Mouse (Mus musculus) G1E-ER4 (cell line): ENCODE data around the gene Top2a. TPM values are rescaled to one million over a fixed set of nuclear protein-coding genes. Genes with fewer than 3 reads are reported as not detected.

Experiments used
- GATA1 ChIP-seq: IDR thresholded peaks from one replicate; pipeline ENCODE4 v1.8.0; 2012; ENCODE audit warnings: low read length, inconsistent platforms
- polyA plus RNA-seq: library from polyadenylated mRNA; stranded (reverse); fragments of >175 nt; gene quantifications from 2 replicates; pipeline ENCODE4 v1.2.3, GENCODE M21; 2012

Top2a gene
- polyA plus RNA-seq, 1 experiment = 15.1 TPM

DNA sequence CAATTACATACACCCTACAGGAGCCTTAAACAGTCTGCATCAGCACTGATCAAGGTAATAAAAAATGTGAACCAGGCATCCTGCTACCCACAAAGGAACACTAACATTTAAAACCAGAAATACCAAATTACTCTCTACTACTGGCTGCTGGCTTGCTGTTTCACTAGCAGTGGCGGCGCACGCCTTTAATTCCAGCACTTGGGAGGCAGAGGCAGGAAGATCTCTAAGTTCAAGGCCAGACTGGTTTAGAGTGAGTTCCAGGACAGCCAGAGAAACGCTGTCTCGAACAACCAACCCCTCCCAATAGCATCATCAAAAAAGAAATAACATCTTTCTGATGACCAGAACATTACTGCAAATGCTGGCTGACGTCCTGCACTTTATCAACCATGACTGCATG, 4.1 kb downstream of the Top2a start:
- TF ChIP-seq GATA1 = no peak

DNA sequence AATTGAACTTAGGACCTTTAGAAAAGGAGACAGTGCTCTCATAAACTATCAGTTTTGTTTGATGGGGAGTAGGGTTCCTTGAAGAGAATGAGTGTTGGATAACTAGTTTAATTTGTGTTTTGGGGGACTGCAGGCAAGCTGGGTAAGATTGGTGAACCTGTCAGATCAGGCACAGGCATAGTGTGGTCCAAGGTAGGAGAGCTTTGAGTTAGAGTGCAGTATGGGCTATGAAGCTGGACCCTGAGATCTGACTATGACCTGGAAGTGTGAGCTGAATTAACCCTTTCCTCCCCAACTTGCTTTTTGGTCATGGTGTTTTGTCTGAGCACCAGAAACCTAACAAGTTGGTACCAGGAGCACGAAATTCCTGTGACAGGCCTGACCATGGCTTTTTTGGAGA, 10.1 kb downstream of the Top2a start:
- TF ChIP-seq GATA1 = no peak

DNA sequence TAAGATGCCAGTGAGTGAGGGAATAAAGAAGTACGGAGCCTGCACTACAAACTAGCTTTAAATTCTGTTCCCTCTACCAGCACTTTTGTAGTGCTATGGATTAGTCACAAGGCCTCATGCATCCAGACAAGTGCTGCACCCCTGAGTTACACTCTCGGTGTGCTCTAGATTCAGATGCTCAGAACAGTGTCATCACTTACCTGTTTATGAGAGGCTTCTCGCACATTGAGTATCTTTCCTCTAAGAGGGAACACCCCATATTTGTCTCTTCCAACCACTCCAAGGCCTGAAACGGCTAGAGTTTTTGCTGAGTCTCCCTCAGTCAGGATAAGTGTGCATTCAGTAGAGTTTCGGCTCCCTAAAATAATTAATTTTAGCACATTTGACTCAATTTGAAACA, 13.3 kb downstream of the Top2a start:
- TF ChIP-seq GATA1 = no peak

DNA sequence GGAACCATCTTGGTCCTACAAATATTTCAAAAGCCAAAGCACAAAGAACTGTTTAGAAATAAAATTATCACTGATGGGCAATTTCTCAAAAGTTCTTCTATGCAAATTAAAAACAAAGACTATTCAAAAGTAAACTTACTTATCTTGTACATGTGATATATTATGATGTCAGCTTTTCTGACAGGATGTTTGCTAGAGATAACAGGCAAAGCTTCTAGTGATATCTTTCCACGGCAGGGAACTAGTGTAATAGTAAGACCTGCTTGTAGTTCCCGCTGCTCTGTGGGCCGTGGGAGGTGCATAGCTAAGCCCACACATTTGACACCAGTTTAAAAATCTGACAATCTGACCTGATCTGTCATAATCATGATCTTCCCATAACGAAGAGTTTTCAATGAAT, 13.9 kb downstream of the Top2a start:
- TF ChIP-seq GATA1 = no peak

DNA sequence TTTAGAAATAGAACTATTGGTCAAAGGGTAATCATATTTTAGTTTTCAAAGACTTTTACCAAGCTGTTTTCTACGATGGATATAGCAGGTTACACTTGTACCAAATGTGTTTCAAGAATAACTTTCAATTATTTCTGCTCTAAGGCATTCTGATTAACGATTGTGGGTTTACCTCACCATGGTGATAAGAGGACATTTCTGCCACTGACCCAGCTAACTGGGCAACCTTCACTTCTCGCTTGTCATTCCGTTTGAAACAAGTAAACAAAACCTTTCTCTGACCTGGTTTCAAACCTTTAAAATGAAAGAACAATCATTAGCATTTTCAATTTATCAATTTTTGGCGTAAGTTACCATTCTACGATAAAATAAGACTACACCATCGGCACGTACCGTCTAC, 17.2 kb downstream of the Top2a start:
- no peak for TF ChIP-seq GATA1

DNA sequence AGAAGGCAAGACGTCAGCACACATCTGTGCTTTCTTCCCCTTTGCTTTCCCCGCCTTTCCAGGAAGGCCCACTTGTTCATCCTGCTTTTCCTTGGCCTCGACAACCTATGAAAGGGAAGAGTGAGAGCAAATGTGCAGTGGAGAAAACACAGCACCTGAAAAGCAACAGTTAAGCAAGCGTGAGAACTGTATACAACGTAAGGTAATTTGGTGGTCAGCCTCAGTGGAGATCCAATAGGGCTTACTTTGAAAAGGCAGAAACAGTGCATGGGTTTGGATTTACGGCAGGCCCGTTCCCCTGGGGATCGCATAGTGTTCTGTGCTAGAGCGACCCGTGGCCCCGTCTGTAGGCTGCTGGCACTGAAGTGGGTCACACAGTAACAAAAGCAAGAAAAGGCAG, 24.7 kb downstream of the Top2a start:
- no peak for TF ChIP-seq GATA1

DNA sequence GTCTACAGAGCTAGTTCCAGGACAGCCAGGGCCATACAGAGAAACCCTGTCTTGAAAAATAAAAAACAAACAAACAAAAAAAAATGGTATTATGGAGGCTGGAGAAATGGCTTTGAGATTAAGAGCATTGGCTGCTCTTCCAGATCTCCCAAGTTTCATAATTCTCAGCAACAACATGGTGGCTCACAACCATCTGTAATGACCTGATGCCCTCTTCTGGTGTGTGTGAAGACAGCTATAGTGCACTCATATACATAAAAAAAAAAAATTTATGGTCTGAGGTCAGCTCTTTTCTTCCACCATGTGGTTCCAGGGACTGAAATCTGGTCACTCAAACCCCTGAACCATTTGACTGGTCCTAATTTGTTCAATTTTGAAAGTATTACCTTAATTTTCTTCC, 25.2 kb downstream of the Top2a start:
- TF ChIP-seq GATA1 = no peak

DNA sequence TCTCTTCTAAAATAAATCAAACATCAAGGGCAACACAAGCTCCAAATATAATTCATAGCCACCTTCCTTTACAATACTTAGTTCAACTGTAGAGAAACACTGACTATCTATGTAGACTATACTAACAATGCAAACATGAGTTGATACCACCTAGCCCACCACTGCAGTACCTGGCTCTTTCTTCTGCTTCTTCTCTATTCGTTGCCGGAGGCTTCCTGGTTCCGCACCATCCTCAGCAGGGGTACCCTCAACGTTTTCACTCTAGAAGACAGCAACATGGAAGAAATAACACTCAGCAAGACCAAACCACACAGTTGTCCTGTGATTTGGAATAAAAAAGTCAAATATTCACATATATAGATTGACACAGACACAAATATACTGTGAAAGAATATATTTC, 26.3 kb downstream of the Top2a start:
- no peak for TF ChIP-seq GATA1

DNA sequence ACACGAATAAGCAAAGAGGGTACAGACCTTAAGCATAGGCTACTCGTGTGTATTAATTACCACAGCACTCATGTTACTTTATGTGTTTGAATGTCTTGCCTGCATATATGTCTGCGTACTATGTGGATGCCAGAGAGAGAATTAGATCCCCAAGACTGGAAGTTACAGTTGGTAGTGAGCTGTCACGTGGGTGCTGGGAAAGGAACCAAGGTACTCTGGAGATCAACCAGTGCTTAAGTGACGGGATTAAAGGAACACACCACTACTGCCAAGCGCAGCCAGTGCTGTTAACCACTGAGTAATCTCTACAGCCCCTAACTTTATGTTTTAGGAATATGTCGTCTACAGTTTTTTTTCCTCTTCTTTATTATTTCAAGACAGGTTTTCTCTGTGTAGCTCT, 28.0 kb downstream of the Top2a start:
- no peak for TF ChIP-seq GATA1

DNA sequence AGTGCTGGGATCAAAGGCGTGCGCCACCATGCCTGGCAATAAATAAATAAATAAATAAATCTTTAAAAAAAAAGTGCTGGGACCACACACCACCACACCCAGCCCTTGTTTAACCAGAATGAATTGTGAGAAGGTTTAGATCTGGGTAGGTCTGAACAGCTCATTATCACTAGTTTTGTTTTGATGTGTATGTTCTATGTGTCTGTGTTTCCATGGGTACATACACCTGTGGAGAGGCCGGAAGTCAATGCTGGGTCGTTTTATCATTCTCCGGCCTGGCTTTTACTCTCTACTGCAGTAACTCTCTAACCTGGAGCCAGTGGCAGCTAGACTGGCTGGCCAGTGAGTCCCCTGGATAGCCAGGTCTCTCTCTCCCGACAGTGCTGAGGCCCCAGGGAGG, 33.1 kb downstream of the Top2a start:
- no peak for TF ChIP-seq GATA1

DNA sequence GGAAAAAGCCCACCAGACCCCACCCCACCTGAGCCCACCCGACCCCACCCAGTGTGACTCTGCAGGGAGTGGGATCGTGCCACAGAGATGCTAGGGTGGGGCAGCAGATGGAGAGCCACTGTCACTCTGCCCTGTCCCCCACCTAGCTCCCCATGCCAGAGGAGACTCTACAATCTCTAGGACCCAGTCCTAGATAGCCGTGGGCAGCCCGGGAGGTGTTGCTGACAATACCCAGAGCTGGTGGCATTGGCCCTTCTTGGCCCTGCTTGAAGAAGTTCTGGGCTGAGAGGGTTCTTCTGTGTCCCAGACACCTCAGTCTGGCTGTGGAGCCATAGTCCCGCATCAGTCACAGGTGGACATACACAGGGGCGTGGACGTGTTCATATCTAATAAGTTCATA, 38.4 kb downstream of the Top2a start:
- TF ChIP-seq GATA1 = no peak

DNA sequence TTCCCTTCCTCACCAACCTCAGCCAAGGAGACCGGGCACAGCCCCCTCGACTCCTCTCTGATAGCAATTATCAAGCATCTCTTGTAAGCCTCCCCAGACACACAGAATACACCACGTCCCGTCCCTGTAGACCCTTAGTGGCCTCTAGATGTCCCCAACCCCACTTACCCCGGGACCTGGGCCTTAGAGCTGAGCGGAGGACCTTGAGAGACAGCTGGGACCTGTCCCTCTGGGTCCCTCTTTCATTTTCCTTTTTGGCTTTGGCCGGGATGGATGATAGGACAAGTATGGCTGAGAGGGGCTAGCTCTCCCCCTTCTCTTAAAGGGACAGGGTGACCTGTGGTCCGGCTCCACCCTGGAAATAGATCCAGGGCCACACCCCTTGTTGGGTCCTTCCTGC, 40.4 kb downstream of the Top2a start:
- no peak for TF ChIP-seq GATA1

DNA sequence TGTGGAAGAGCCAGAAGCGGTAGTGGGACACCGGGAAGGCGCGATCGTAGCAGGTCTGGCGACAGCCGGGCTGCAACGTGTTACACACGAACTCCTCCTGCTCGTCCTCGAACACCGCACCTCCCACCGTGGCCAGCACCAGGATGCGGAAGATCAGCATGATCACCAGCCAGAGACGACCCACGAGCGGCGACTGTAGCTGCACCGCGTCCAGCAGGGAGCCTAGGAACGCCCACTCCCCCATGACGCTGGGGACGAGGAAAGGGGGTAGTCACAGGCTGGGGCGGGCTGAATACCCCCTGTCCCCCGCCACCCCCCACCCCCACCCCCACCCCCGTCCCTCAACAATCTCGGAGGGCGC, 41.2 kb downstream of the Top2a start, which contains the start of gene Gjd3:
TSS of gene Gjd3 (minus strand) at position 244 of the 361 bp plus-strand sequence.
- TF ChIP-seq GATA1 = no peak

DNA sequence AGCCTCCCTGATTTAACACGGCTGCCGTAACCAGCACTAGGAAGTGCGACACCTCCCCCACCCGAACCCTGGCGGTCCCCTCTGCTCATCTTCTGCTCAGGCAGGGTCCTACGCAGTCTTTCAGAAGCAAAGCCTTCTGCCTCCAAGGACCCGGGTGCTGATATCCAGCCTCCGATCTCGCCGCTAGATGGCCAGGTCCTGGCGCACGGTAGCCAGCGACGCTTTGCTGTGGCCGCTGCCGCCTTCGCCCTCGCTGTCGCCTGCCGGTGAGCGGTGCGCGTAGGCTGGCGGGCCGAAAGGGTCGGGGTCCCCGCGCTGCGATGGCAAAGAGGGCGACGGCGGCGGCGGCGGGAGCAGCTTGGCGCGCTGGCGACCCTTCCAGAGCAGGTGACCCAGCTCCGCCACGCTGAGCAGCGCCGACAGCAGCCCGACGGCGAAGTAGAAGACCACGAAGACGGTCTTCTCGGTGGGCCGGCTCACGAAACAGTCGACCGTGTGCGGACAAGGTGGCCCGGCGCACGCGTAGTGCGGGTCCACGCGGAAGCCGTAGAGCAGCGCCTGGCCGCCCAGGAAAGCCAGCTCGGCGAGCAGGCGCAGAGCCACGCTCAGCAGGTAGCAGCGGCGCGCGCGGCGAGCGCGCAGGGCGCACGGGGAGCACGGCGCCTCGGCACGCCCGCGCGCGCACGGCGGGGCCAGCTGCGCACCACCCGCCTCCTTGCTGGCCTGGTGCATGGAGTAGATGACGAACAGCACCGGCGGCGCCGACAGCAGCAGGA, 41.8 kb downstream of the Top2a start:
- TF ChIP-seq GATA1 = no peak

DNA sequence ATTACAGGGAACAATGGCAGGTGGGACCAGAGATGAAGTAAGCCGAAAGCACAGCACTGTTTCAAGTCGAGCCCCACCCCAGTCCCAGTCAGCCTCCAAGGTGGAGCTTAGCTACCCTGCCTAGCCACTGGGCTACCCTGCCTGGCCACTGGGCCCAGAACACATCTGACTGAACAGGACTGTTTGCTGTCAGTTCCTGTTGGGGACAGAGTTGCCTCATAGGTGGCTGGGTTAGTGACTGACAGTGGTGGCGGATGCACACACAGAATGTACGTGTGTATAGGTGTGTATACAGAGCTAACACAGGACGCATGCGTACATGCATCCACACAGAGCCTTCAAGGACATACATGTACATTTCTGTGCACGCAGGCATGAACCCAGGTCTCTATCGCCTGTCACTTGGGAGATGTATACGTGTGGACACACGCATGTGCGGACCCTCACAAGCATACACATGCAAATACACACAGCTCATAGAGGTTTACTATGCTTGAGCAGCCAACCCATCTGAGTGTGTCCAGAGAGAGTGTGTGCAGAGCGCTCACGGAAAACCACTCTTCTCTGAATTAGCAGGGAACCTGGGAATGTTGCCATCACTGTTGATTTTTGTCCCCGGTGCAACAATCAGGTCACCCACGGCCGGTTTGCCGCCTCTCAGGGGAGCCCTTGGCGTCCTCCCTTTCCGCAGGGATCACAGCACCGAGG, 42.5 kb downstream of the Top2a start:
- TF ChIP-seq GATA1 = no peak

DNA sequence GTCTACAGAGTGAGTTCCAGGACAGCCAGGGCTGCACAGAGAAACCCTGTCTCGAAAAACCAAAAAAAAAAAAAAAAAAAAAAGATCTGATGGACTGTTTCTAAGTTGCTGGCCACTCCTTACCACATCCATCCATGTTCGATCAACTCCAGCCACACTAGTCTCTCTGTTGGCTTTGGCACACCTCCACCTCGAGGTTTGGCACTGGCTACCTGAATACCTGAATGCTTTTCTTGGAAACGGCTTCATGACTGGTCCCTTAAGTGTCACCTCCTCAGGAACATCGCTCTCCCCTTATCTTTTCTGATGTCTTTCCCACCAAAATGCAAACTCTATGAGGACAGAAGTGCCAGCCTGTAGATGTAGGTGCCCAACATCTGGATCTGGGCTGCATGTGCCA, 44.6 kb downstream of the Top2a start:
- TF ChIP-seq GATA1 = no peak

DNA sequence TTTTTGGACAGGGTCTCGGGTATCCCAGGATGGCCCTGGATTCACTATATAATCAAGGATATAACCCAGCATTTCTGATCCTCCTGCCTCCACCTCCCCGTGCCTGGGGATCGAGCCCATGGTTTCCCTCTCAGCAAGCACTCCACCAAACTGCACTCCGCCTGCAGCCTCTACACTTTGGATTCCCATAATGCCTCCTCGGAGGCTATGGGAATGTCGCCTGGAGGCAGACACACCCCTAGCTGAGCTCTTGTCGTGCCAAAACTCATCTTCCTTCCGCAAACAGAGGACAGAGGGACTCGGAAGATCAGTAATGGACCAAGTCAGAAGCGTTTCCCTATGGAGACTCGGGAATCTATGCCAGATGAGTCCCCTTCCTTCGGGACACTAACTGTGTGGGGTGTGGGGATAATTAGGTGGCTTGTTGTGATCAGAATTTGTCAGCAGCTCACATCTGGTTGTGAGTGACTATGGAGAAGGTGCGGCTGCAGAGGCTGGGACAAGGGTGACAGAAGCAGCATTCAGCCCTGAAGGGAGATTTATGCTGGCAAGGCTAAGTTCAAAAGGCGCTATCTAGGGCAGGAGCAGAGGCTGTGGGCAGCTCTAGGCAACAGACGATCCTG, 45.4 kb downstream of the Top2a start:
- no peak for TF ChIP-seq GATA1
